In genomic region chr19:25277761-25278160, GRCm38 (mm10) we compare ENCODE assay signal across 17 mouse cellular contexts. TPM values are rescaled to one million over a fixed set of nuclear protein-coding genes. Genes with fewer than 3 reads are reported as not detected.
DNase-seq lines count a peak whose midpoint lies in the region; ATAC-seq and TF ChIP-seq lines count a peak whose summit lies in the region.
"Had no signal": no experiment of that assay in that cellular context is flagged by ENCODE, and none has a peak within 500 bp of the region (broad histone marks: within the 10 kb centered on the region; RNA-seq: fewer than 3 reads in every experiment).

No protein-coding gene starts in this region.

- 17% methylated on average over 5 of the region's 5 CpGs for WGBS in heart, embryonic 14.5 days
- WGBS in heart, embryonic 11.5 days (ENCODE audit: insufficient replicate concordance) = 23% methylated on average over 5 of the region's 5 CpGs
- WGBS in kidney, adult 2 months = 39% methylated on average over 5 of the region's 5 CpGs

- ATAC-seq in heart, embryonic 14.5 days (ENCODE audit: insufficient number of reproducible peaks, insufficient read depth, low FRiP score, low read depth) = no peak
- no peak for ATAC-seq in heart, embryonic 11.5 days (replicated peaks; ENCODE audit: insufficient number of reproducible peaks, low FRiP score, low TSS enrichment)

- H3K9me3 ChIP-seq in heart, embryonic 14.5 days (ENCODE audit: control insufficient read depth, low read length) = no peaks in the 10 kb centered on the region
- H3K9me3 ChIP-seq in heart, embryonic 11.5 days (replicated peaks; ENCODE audit: control insufficient read depth, low read length) = no peaks in the 10 kb centered on the region
- H3K9me3 ChIP-seq: embryonic facial prominence, embryonic 13.5 days; limb, embryonic 13.5 days; midbrain, embryonic 12.5 days; neural tube, embryonic 15.5 days had no signal

- peaks cover 4% of the 10 kb centered on the region; the same call in 1 of the 2 replicates for H3K36me3 ChIP-seq in heart, embryonic 14.5 days (ENCODE audit: control insufficient read depth, insufficient read depth, low read length)
- no peaks in the 10 kb centered on the region for H3K36me3 ChIP-seq in heart, embryonic 11.5 days (ENCODE audit: control insufficient read depth, insufficient read depth, low read length)
- no peaks in the 10 kb centered on the region for H3K36me3 ChIP-seq in kidney, adult 2 months (ENCODE audit: control insufficient read depth, insufficient read depth, low read length)
- H3K36me3 ChIP-seq: embryonic facial prominence, embryonic 13.5 days; limb, embryonic 13.5 days; midbrain, embryonic 12.5 days; neural tube, embryonic 15.5 days had no signal

- no peaks in the 10 kb centered on the region for H3K27me3 ChIP-seq in heart, embryonic 14.5 days (ENCODE audit: control insufficient read depth, insufficient read depth, low read length)
- H3K27me3 ChIP-seq in heart, embryonic 11.5 days (ENCODE audit: control insufficient read depth, insufficient read depth, low read length) = no peaks in the 10 kb centered on the region
- no peaks in the 10 kb centered on the region for H3K27me3 ChIP-seq in kidney, adult 2 months (replicated peaks; ENCODE audit: control insufficient read depth, insufficient read depth, low read length)
- H3K27me3 ChIP-seq: embryonic facial prominence, embryonic 13.5 days; limb, embryonic 13.5 days; midbrain, embryonic 12.5 days; neural tube, embryonic 15.5 days had no signal

- H3K4me3 ChIP-seq in heart, embryonic 14.5 days (ENCODE audit: control insufficient read depth in 1 of 2, insufficient read depth in 1 of 2, low read depth in 1 of 2, low read length in 2 of 2) = no peak overlapping the region
- no peak overlapping the region for H3K4me3 ChIP-seq in heart, embryonic 11.5 days (ENCODE audit: low read depth, low read length)
- H3K4me3 ChIP-seq in kidney, adult 2 months (ENCODE audit: insufficient read depth, low read depth, low read length) = no peak overlapping the region
- H3K4me3 ChIP-seq: embryonic facial prominence, embryonic 13.5 days; limb, embryonic 13.5 days; midbrain, embryonic 12.5 days; myocyte; neural tube, embryonic 15.5 days had no signal

- no peak for TF ChIP-seq CTCF in kidney, adult 2 months (conservative IDR thresholded peaks at IDR 0.05; ENCODE audit: insufficient read depth, insufficient read length, low read depth, low read length)

- no peak for TF ChIP-seq POLR2A in kidney, adult 2 months (IDR thresholded peaks at IDR 0.05; ENCODE audit: low read depth, low read length)

- H3K27ac ChIP-seq in heart, embryonic 14.5 days (replicated peaks in 1 of 2; ENCODE audit: control insufficient read depth in 1 of 2, insufficient read depth in 1 of 2, low read depth in 2 of 2, low read length in 2 of 2) = peak overlapping the region; percentile 23 to 25; a peak in 3 of 4 replicates
- H3K27ac ChIP-seq in heart, embryonic 11.5 days (ENCODE audit: low read depth, low read length) = no peak overlapping the region
- H3K27ac ChIP-seq in kidney, adult 2 months (ENCODE audit: insufficient read depth, low read depth, low read length) = 0 out of 2 replicates have a peak overlapping the region, but pooled peaks have one; percentile 13
- H3K27ac ChIP-seq: embryonic facial prominence, embryonic 13.5 days; limb, embryonic 13.5 days; liver, embryonic 14.5 days; midbrain, embryonic 12.5 days; neural tube, embryonic 15.5 days had no signal

- peaks cover 13 to 38% of the 10 kb centered on the region in 2 experiments for H3K4me1 ChIP-seq in heart, embryonic 14.5 days (ENCODE audit: control insufficient read depth in 2 of 2, insufficient read depth in 2 of 2, low read length in 2 of 2)
- peaks cover 23% of the 10 kb centered on the region for H3K4me1 ChIP-seq in heart, embryonic 11.5 days (ENCODE audit: control insufficient read depth, insufficient read depth, low read length)
- no peaks in the 10 kb centered on the region for H3K4me1 ChIP-seq in kidney, adult 2 months (ENCODE audit: control insufficient read depth, insufficient read depth, low read length)
- H3K4me1 ChIP-seq: midbrain, embryonic 12.5 days; neural tube, embryonic 15.5 days had no signal

- DNase-seq in kidney, adult 2 months = peak; percentile 36
- no peak for DNase-seq in kidney, postnatal 14 days
- peak; percentile 19 for DNase-seq in brain, adult 2 months (ENCODE audit: low read depth, low spot score)
- DNase-seq in embryo, embryonic 10.5 days (ENCODE audit: low spot score) = peak; percentile 27
- no peak for DNase-seq in cerebellum, adult 18-20 months
- DNase-seq: kidney, adult 9 months; retina, postnatal 1 day; right cerebral cortex, postnatal 4 days; thymus, postnatal 25 days had no signal

- peak overlapping the region; percentile 35 for H3K4me2 ChIP-seq in heart, embryonic 14.5 days (ENCODE audit: low read length)
- H3K4me2 ChIP-seq in heart, embryonic 11.5 days = no peak overlapping the region
- H3K4me2 ChIP-seq: embryonic facial prominence, embryonic 13.5 days; limb, embryonic 13.5 days; midbrain, embryonic 12.5 days; neural tube, embryonic 15.5 days had no signal

- H3K9ac ChIP-seq in heart, embryonic 14.5 days (ENCODE audit: low read length) = no peak overlapping the region
- no peak overlapping the region for H3K9ac ChIP-seq in heart, embryonic 11.5 days (ENCODE audit: low read depth, low read length)
- H3K9ac ChIP-seq: embryonic facial prominence, embryonic 13.5 days; limb, embryonic 13.5 days; liver, embryonic 14.5 days; midbrain, embryonic 12.5 days; neural tube, embryonic 15.5 days had no signal

RNA-seq across cellular contexts. Expression of gene Kank1, which starts 41.0 kb away (rescaled TPM):
- 43.2 and 46.4 TPM in 2 replicates for polyA plus RNA-seq in heart, embryonic 14.5 days (2014; fragmentation: Nextera tagmentation; extraction: Ambion mirVana)
- 56.6 and 56.8 TPM in 2 replicates for polyA plus RNA-seq in heart, embryonic 11.5 days (2014; fragmentation: Nextera tagmentation; extraction: Ambion mirVana)
- polyA plus RNA-seq in kidney, adult 2 months (2012; rRNA removed) = 56.0 and 68.7 TPM in 2 replicates

Comparison
In these comparisons a context has a peak if more than half of its experiments do, and no peak if none do; other contexts are left out.
1. DNase-seq: peak in kidney, adult 2 months (single experiment), brain, adult 2 months (single experiment) and embryo, embryonic 10.5 days (single experiment); none in kidney, postnatal 14 days (single experiment) and cerebellum, adult 18-20 months (0 of 2).